Mouse (Mus musculus): Measurements from ENCODE around the gene Fam89b.
"Not testable (repeated sequence)": the region's sequence is repeated elsewhere in the genome, so short reads cannot be mapped to it uniquely, and the experiment has no call there.

Gene Fam89b

GRCm38 (mm10) chr19:5713255-5713654 lies 16.2 kb downstream of the Fam89b start:
- in situ Hi-C loops (cut with MboI, MseI): no loop called here

DNA sequence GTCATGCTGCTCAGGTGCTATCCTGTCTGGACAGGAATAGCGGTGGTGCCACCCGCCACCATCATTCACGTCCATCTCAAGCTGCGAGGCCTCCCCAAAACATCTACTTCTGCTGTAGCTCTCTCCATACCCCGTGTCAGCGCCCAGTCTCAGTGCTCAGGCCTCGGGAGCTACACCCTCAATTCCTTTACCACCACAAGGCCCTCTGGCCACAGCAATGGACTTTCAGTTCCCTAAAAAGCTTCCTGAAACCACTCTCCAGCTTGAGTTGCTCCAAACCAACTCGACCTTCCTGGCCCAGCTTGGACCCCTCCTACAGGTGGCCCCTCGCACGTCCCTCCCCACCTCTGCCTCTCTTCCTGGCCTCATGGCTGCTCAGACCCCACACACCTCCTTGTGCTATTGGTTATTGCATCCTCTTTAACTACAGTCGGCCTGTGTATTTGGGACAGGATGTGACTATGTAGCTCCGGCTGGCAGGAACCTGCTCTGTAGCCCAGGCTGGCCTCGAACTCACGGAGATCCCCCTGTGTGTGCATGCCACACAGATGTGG lies 17.5 kb downstream of the Fam89b start:
- in situ Hi-C loops (cut with MboI, MseI): no loop called here

DNA sequence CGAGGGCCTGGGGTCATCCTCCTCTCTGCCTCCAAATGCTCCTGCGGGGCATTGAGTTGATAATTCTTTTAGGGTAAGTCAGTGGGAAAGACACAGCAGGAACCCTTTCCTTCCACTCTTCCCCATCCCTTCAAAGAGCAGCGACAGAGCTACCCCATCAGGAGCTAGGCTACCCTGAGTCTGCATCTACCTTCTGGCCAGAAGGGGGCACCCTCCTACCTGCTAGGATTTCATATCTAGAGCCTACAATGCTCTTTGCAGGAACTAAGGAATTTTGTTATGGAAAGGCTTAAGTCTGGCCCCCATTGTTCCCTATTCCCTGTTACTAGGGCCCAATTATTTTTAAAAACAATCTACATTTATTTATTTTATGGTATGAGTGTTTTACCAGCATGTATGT lies 18.2 kb downstream of the Fam89b start:
- in situ Hi-C loops (cut with MboI, MseI): no loop called here

- in situ Hi-C loops (cut with MboI, MseI): no loop called here
These were observed 18.9 kb downstream of the Fam89b start for GRCm38 (mm10) chr19:5710581-5710980.

GRCm38 (mm10) chr19:5710068-5710467 lies 19.4 kb downstream of the Fam89b start:
- in situ Hi-C loops (cut with MboI, MseI): no loop called here

DNA sequence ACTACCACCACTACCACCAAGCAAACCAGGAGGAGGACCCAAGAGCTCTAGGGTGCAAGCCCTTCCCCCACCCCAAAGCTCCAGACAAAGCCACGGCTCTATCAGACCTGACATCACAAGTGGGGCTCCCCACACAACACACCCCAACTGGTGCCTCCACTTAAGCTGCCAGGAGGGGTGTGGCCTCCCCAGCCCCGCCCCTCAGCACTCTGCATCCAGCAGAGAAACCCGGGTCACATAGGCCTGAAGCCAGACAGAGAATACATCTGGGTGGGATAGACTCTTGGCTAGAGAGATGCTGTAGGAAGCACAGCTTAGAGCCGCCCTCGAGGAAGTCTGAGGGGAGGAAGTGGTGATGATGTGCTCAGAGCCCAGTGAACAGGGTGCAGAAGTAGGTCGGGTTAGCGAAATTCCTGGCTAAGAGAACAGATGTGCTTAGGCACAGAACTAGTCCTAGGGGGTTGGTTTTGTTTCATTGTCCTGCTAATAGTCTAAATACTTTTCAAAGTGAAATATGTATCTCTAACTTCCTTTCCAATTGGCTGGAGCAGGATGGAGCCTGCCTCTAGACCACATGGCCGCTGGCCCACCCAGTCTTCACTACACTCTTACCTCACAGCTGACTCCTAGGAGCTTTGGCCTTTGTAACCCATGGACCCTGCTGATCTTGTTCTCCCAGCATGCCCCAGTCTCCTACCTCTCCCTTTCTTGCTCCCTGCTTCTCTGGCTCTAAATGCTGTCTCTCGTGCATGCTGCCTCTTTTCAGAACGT lies 24.5 kb downstream of the Fam89b start:
- in situ Hi-C loops (cut with MboI, MseI): loop anchor here (5.0 kb wide), 1 partner anchor 37 kb away; the partner anchor contains the start of gene Ltbp3

DNA sequence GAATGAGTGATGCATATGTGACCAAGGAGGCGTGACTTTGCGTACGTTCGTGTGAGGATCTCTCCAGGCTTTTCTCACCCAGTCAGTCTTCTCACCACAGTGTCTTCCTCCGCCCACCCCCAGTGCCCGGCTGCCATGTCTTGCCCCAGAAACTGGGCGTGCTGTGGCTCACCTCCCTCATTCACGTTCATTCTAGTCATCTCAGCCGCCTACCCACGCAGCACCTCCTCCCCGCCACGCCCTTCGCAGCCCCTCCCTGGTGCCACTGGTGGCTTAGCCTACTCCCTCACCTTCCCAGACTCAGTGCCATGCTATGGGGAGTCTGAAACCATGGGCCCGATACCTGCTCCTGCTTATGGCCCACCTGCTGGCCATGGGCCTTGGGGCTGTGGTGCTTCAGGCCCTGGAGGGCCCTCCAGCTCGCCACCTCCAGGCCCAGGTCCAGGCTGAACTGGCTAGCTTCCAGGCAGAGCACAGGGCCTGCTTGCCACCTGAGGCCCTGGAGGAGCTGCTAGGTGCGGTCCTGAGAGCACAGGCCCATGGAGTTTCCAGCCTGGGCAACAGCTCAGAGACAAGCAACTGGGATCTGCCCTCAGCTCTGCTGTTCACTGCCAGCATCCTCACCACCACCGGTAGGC lies 25.2 kb downstream of the Fam89b start, which contains the start of gene Kcnk7:
Gene Kcnk7, plus strand, starts transcription at position 205 of the 638 bp plus-strand sequence.
- in situ Hi-C loops (cut with MboI, MseI): loop anchor here (5.0 kb wide), 1 partner anchor 38 kb away; the partner anchor contains the start of gene Ltbp3

DNA sequence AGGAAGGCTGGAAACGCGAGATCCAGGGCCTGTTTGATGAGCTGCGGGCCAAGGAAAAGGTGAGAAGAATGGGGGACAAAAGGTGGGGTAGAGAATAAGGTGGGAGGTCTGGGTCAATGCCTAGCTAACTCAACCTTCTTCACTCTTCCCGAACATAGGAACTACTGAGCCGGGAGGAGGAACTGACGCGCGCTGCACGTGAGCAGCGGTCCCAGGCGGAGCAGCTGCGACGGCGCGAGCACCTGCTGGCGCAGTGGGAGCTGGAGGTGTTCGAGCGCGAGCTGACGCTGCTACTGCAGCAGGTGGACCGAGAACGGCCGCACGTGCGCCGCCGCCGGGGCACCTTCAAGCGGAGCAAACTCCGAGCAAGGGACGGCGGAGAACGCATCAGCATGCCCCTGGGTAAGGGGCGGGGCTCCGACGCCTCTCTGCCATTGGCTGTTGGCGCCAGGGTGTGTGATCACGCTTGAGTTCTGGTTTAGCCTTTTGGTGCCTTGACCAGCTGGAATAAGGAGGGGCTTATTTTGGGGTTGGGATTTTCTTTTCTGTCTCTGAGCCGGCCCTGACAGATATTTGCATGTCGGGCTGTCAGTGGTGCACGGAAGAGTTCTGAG lies 33.5 kb downstream of the Fam89b start:
- in situ Hi-C loops (cut with MboI, MseI): no loop called here

DNA sequence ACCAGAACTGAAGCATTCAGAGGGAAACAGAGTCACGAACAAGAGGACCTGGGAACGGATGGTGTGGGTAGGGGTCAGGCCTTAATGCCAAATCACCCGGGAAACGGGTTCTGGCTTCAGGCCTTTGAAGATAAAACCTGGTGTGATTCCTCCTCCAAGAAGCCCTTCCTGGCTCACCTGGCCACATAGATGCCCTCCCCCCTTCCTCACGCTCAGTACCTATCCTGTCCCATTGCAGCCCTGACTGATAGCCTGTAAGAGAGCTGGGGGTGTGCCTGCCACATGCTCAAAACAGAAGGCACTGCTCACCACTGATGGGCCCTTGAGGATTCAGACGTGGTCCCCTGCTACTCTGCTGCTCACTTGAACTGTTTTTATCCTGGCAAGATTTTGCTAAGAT lies 35.7 kb downstream of the Fam89b start:
- in situ Hi-C loops (cut with MboI, MseI): no loop called here

DNA sequence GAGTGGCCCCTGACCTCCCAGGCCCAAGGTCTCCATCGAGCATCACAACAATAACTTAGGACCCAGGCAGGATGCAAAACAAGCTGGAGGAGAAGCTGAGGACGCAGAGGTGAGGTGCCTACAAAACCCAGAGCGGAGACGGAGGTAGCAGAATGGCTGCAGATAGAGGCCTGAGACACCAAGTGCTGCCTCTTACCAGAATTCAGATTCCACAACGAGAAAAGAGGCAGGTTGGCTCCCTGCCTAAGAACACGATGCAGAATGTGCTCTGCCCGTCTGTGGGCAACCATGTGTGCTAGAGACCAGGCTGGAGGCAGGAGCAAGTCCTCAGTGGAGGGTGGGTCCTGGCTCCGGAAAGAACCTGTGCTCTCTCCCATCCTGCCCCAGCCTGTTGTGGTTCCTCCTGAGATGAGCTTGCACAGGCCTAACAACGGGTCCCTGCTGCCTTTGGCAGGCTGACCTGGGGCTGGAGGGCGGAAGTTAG lies 36.5 kb downstream of the Fam89b start:
- in situ Hi-C loops (cut with MboI, MseI): no loop called here

DNA sequence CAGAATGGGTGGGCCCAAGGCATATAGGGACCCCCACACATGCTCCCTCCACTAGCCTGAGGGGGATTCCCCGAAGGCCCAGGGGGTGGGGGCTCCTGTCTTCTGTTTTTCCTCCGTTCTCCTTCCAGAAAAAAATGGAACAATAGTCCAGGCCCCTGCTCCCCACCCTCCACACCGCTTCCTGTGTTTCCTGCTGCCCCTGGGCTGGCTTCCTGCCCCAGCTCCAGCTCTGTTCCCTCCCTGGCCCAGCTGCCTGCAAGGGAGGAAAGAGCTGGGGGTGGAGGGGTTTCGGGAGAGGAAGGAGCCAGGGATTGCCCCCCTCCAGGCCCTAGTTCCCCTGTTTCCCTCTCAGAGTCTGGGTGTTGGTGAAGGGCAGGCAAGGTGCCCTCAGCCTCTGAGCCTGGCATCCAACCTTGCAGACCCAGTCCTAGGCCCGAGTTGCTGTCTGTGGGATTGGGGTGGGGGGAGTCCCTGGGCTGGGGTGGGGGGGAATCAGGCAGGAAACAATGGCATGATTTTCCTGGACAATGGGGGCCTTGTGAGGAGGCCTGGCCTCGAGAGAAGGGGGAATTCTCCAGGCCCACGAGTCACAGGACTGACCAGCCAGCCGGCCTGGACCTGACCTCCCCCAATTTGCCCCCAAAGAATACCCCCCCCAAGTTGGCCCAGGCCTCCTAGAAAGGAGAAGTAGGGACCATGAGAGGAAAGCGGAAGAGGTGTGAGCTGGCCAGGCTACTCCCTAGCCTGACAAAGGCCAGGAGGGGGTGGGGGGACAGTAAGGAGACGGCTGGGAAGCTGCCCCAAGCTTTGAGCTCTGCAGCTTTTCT lies 37.2 kb downstream of the Fam89b start:
- in situ Hi-C loops (cut with MboI, MseI): no loop called here

- in situ Hi-C loops (cut with MboI, MseI): no loop called here
These were observed 37.9 kb downstream of the Fam89b start for GRCm38 (mm10) chr19:5691601-5692000.

DNA sequence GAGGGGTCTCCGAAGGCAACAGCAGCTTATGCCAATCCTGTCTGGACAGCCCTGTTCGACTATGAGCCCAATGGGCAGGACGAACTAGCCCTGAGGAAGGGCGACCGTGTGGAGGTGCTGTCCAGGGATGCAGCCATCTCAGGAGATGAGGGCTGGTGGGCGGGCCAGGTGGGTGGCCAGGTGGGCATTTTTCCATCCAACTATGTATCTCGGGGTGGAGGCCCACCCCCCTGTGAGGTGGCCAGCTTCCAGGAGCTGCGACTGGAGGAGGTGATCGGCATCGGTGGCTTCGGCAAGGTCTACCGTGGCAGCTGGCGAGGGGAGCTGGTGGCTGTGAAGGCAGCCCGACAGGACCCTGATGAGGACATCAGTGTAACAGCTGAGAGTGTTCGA lies 39.1 kb downstream of the Fam89b start:
- in situ Hi-C loops (cut with MboI, MseI): no loop called here

GRCm38 (mm10) chr19:5689565-5690342 lies 39.7 kb downstream of the Fam89b start:
- in situ Hi-C loops (cut with MboI, MseI): no loop called here

- in situ Hi-C loops (cut with MboI, MseI): no loop called here
These were observed 40.4 kb downstream of the Fam89b start for GRCm38 (mm10) chr19:5689088-5689428.

DNA sequence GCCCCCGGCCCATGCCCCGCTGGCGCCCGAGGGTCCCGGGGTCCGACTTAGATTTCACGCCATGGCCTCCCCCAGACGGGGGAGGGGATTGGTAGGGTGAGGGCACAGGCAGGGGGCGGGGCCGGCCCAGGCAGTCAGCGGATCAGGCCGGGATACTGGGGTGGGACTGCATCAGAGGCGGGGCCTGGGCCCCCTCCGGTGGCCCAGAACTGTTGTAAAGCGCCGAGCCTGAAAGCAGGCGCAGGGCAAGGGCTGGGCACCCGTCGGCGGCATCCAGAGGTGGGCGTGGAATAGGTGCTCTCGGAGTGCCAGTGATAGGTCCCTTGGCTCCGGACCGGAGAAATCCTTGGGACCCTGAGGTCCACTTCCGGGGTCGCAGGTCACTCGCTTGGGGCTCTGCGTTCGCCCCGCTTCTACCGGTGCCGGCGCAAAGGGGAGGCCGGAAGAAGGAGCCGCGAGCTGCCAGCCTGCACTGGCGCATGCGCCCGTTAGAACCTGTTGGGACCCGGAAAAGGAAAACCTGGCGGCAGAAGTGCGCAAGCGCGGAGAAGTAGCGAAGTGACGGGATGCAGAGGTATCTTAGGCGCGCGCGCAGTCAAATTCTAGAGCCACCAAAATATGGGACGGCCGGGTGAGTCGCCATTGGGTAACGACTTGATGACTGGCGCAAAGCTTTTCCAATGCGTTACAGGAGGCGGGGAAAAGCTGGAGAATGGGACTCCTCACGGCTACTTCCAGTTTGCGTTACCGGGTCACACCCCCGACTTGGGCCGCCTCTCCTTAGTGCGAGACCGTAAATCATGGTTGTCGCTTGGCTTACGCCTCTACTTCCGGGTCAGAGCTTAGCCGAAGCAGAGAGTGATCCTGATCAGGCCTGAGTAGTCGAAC lies 41.0 kb downstream of the Fam89b start, which contains the start of the genes Map3k11 and Pcnx3:
Gene Map3k11, plus strand, starts transcription at position 543 of the 888 bp plus-strand sequence.
Gene Pcnx3, minus strand, starts transcription at position 709 of the 888 bp plus-strand sequence.
- in situ Hi-C loops (cut with MboI, MseI): no loop called here

GRCm38 (mm10) chr19:5687738-5688137 lies 41.7 kb downstream of the Fam89b start:
- in situ Hi-C loops (cut with MboI, MseI): no loop called here

DNA sequence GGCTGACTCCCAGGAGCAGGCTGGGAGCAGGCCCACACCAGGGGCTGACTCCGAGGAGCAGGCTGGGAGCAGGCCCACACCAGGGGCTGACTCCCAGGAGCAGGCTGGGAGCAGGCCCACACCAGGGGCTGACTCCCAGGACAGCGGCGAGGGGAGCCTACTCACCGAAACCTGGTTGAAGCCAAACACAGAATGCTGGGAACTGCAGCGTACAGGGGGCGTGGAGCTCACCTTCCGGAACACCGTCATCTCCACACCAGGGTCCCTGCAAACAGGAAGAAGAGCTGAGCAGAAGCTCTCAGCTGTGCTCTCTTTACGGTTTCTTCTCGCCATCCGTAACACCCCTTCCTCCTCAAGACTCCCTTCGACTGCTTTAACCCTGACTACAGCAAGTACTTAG lies 42.5 kb downstream of the Fam89b start:
- in situ Hi-C loops (cut with MboI, MseI): not testable (repeated sequence)

DNA sequence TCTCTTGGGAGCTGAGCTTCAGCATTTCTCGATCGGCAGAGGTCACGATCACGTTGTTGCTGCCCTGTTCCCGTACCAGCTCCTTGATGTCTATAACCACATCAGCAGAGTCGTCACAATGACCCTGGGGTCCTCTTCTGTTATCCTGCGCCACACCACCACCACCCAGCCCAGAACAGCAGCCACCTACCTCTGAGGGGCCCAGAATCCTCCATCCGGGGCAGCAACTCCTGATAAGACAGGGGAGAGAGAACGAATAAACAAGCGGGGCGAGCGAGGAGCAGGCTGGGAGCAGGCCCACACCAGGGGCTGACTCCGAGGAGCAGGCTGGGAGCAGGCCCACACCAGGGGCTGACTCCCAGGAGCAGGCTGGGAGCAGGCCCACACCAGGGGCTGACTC lies 43.0 kb downstream of the Fam89b start:
- in situ Hi-C loops (cut with MboI, MseI): no loop called here
